Mouse (Mus musculus) intestine, embryonic 16.5 days (tissue): ENCODE measurements around the gene Spns2. TPM values are rescaled to one million over a fixed set of nuclear protein-coding genes. Genes with fewer than 3 reads are reported as not detected.

Experiments used
- ATAC-seq: fragments of 200-750 bp; cut with Nextera tagmentation; 2 replicates; pipeline ENCODE4 v1.8.0; 2017; ENCODE audit warnings: moderate TSS enrichment, moderate library complexity
- H3K27ac ChIP-seq: fragments of 300-500 bp; sonication (generic); 2 replicates; pipeline ENCODE4 v1.5.1; 2014; ENCODE audit warnings: mild to moderate bottlenecking, low read length
- H3K27me3 ChIP-seq: fragments of 300-500 bp; sonication (generic); replicated peaks from 2 replicates; pipeline ENCODE4 v1.6.1; 2014; ENCODE audit warnings: low read length, control low read depth, mixed read lengths; ENCODE audit not compliant: control insufficient read depth, insufficient read depth
- H3K36me3 ChIP-seq: fragments of 300-500 bp; sonication (generic); 2 replicates; pipeline ENCODE4 v1.6.1; 2014; ENCODE audit warnings: low read length, control low read depth; ENCODE audit not compliant: control insufficient read depth, insufficient read depth
- H3K4me1 ChIP-seq: fragments of 300-500 bp; sonication (generic); 2 replicates; pipeline ENCODE4 v1.6.1; 2014; ENCODE audit warnings: low read length, control low read depth, mixed read lengths; ENCODE audit not compliant: control insufficient read depth, insufficient read depth
- H3K4me2 ChIP-seq: fragments of 300-500 bp; sonication (generic); 2 replicates; pipeline ENCODE4 v1.6.1; 2014; ENCODE audit warnings: low read depth, low read length, control low read depth
- H3K4me3 ChIP-seq: fragments of 300-500 bp; sonication (generic); 2 replicates; pipeline ENCODE4 v1.5.1; 2014; ENCODE audit warnings: mild to moderate bottlenecking, low read length
- H3K9ac ChIP-seq: fragments of 300-500 bp; sonication (generic); 2 replicates; pipeline ENCODE4 v1.6.1; 2014; ENCODE audit warnings: low read depth, low read length
- H3K9me3 ChIP-seq: fragments of 300-500 bp; sonication (generic); 2 replicates; pipeline ENCODE4 v1.6.1; 2016; ENCODE audit warnings: low read length, control low read depth; ENCODE audit not compliant: control insufficient read depth
- WGBS: fragments of 180-500 bp; shearing (Covaris S2); extraction: QIAGEN DNeasy Blood & Tissue Kit; methylation state at CpG from one replicate; pipeline ENCODE4 v1.1.7; 2014; 5-methylcytosine and 5-hydroxymethylcytosine counted together
- polyA plus RNA-seq: library from polyadenylated mRNA; unstranded; fragments of >200 nt; fragmentation: Nextera tagmentation; extraction: Ambion mirVana; gene quantifications from 2 replicates; pipeline ENCODE4 v1.2.1, GENCODE M21; 2015

The Spns2 gene
- polyA plus RNA-seq, 1 experiment from 2014 or later: 5.9 TPM

DNA sequence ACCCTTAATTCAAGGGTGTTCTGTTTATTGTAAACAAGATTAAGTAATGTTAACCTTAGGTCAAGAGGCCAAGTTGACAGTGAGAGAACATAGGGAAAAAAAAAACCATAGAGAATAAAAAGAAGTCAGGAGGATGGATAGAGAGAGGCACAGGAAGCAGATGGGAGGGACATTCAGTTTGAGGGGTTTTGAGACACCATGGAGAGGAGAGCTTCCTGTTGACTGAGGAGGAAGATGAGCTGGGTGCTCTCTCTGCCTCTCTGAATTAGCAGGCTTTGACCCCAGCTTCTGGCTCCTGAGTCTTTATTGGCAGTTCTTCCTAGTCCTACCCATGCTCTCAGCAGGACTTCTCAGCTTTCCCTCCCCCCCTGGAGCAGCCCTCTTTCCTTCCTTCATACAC, 64.5 kb downstream of the Spns2 start:
- no peak for ATAC-seq
- Histone ChIP-seq H3K4me1 (no peaks in the 10 kb centered on the region), H3K9me3 (no peaks in the 10 kb centered on the region), H3K4me3 (no peak overlapping the region), H3K36me3 (no peaks in the 10 kb centered on the region), H3K4me2 (no peak overlapping the region), H3K27ac (no peak overlapping the region), H3K9ac (no peak overlapping the region), H3K27me3 (no peaks in the 10 kb centered on the region)

DNA sequence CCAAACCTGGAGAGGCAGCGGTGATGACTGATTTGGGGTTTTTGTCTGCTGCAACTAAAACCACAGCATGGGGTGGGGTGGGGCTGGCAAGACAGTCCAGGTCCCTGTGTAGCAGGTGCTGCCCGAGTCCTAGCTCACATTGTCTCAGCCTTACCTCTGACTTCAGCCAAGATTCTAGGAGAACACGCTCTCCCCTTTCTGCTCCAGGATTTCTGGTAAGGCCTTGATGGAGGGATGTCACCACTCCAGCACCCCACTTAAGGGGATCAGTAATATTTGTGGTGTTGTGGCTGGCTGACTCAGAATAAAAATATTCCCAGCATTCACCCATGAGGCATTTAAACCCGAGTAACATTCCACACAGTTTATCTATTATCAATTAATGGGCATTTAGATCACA, 66.0 kb downstream of the Spns2 start:
- Histone ChIP-seq H3K36me3 (no peaks in the 10 kb centered on the region), H3K4me1 (no peaks in the 10 kb centered on the region), H3K4me2 (no peak overlapping the region), H3K4me3 (no peak overlapping the region), H3K27ac (no peak overlapping the region), H3K27me3 (no peaks in the 10 kb centered on the region), H3K9me3 (no peaks in the 10 kb centered on the region), H3K9ac (no peak overlapping the region)
- 66% methylated on average over 4 of the region's 4 CpGs for WGBS
- no peak for ATAC-seq

DNA sequence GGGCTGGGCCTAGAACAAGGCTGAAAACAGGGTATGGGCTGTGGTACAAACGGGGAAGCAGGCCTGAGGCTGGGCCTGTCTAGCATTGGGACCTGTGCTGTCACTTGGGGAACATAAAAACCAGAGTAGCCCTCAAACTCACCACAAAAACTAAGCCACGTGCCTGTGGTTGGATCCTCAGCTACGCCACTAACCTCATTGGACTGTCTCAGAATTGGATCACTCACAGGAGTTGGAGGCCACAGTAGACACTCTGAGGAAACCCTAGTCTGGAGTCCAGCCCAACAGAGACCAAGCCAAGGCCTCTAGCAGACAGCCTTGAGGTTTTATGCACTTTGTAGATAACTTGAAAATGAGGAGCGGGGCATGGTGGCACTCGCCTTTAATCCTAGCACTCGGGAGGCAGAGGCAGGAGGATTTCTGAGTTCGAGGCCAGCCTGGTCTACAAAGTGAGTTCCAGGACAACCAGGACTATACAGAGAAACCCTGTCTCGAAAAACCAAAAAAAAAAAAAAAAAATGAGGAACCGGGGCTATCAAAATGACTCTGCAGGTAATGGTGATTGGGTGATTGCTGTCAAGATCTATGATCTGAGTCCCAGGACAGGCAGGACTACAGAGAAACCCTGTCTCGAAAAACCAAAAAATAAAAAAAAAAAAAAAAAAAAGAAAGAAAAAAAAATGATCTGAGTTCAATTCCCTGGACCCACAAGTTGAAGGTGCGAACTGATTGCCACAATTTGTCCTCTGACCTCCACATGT, 68.0 kb downstream of the Spns2 start:
- 87% methylated on average over 11 of the region's 11 CpGs for WGBS
- Histone ChIP-seq H3K27me3 (no peaks in the 10 kb centered on the region), H3K4me2 (no peak overlapping the region), H3K36me3 (no peaks in the 10 kb centered on the region), H3K9me3 (no peaks in the 10 kb centered on the region), H3K27ac (no peak overlapping the region), H3K9ac (no peak overlapping the region), H3K4me1 (peaks cover 4% of the 10 kb centered on the region), H3K4me3 (no peak overlapping the region)
- ATAC-seq: no peak

GRCm38 (mm10) chr11:72420460-72421122, 69.1 kb downstream of the Spns2 start:
- Histone ChIP-seq H3K27me3 (no peaks in the 10 kb centered on the region), H3K9me3 (no peaks in the 10 kb centered on the region), H3K36me3 (no peaks in the 10 kb centered on the region), H3K27ac (no peak overlapping the region), H3K9ac (no peak overlapping the region), H3K4me3 (no peak overlapping the region), H3K4me2 (no peak overlapping the region), H3K4me1 (peaks cover 4% of the 10 kb centered on the region)
- WGBS: 83% methylated on average over 6 of the region's 6 CpGs
- no peak for ATAC-seq

DNA sequence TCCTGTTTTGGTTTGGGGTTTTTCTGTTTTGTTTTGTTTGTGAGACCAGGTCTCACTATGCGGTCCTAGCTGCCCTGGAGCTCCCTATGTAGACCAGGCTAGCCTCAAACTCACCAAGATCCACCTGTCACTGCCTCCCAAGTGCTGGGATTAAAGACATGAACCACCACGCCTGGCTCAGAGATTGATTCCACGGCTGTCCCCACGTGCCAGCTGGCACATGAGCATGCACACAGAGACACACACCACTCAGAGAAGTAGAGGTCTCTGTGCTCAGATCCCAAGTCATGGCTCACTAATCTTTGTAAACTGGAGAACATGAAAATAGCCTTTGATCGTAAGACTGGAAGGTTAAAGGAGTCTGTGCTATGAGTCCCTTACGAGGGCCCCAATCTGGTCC, 70.7 kb downstream of the Spns2 start:
- no peak overlapping the region for H3K4me2 ChIP-seq
- no peaks in the 10 kb centered on the region for H3K36me3 ChIP-seq
- no peaks in the 10 kb centered on the region for H3K27me3 ChIP-seq
- peaks cover 4% of the 10 kb centered on the region for H3K4me1 ChIP-seq
- 88% methylated on average over 6 of the region's 6 CpGs for WGBS
- no peak overlapping the region for H3K4me3 ChIP-seq
- H3K9me3 ChIP-seq: no peaks in the 10 kb centered on the region
- ATAC-seq: no peak
- H3K27ac ChIP-seq: no peak overlapping the region
- H3K9ac ChIP-seq: no peak overlapping the region

DNA sequence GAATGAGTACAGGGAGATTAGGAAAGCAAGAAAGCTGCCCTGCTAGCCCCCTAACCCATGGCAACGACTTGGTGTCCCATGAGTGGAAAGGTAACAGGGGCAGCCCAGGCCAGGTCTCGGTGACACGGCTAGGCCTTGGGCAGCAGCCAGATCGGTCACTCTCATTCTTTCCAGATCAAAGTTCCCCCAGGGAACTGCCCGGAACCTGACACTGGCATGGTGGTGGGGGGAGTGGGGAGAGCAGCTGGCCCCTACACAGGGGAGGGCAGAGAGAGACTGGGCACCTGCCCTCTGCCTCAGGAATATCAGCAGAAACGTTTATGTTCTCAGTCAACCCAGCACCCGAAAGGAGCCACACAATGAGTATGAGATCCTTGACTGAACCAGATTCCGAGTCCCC, 71.5 kb downstream of the Spns2 start:
- WGBS: 56% methylated on average over 8 of the region's 8 CpGs
- no peak overlapping the region for H3K4me3 ChIP-seq
- H3K27ac ChIP-seq: no peak overlapping the region
- peaks cover 4% of the 10 kb centered on the region for H3K4me1 ChIP-seq
- no peak for ATAC-seq
- H3K9me3 ChIP-seq: no peaks in the 10 kb centered on the region
- H3K36me3 ChIP-seq: no peaks in the 10 kb centered on the region
- no peak overlapping the region for H3K4me2 ChIP-seq
- H3K27me3 ChIP-seq: no peaks in the 10 kb centered on the region
- no peak overlapping the region for H3K9ac ChIP-seq

DNA sequence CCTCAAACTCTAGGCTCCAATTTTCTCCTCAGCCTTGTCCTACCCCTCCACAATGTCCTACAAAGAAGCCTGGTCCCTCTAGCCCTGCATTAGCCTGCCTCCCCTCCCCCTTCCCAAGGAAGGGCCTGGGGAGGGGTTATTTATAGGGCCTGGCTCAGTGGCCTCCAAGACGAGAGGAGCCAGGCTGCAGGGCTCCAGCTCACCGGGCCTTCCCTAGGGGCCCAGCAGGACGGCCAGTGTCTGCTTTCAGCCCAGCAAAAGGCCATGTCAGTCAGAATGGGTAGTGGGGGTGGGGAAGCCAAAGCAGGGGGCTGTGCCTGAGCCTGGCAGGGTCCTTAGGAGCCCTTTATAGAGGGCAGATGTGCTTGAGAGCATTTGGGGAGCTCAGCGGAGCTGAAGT, 72.3 kb downstream of the Spns2 start:
- WGBS: 26% methylated on average over 4 of the region's 4 CpGs
- Histone ChIP-seq H3K36me3 (no peaks in the 10 kb centered on the region), H3K9ac (peak overlapping the region; percentile 9; the same call in 1 of the 2 replicates), H3K9me3 (no peaks in the 10 kb centered on the region), H3K27me3 (no peaks in the 10 kb centered on the region), H3K27ac (no peak overlapping the region), H3K4me2 (no peak overlapping the region), H3K4me3 (no peak overlapping the region), H3K4me1 (peaks cover 4% of the 10 kb centered on the region)
- no peak for ATAC-seq

DNA sequence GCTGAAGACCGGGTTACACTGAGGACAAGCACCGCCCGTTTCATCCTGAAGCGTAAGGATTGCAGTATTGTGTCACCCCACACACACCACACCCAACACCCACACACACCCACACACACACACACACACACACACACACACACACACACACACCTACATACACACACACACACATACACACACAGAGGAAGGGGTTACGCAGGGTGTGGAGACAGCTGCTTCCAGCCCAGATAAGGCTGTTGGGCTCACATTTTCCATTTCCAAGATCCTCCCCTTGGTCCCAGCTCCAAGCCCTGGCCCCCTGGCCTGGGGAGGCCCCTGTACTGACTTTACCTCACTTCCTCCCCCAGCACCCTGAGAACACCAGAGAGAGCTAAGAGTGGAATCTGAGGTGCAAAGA, 73.0 kb downstream of the Spns2 start:
- no peak for ATAC-seq
- no peaks in the 10 kb centered on the region for H3K27me3 ChIP-seq

DNA sequence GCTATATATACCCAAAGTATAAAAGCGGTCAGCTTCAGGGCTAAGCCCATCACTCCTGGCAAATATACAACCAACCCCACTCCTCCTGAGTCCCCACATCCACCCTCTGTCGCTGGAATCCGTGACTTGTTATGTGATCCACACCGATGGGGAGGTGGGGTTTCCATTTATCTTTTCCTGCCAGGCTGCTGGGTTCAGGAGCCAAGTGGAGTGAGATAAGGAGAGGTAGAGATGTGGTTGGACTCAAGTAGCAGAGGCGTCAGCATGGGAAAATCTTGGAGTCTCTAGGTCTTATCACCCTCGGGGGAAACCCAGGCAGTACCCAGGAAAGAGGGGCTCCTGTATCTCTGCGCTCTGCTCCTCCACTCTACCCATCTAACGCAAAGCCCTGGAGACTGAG, 74.5 kb downstream of the Spns2 start:
- WGBS: 71% methylated on average over 8 of the region's 8 CpGs
- no peak overlapping the region for H3K27ac ChIP-seq
- ATAC-seq: no peak
- no peaks in the 10 kb centered on the region for H3K36me3 ChIP-seq
- H3K4me3 ChIP-seq: no peak overlapping the region
- H3K27me3 ChIP-seq: no peaks in the 10 kb centered on the region
- peaks cover 15% of the 10 kb centered on the region for H3K4me1 ChIP-seq
- H3K9ac ChIP-seq: no peak overlapping the region
- no peaks in the 10 kb centered on the region for H3K9me3 ChIP-seq
- H3K4me2 ChIP-seq: no peak overlapping the region

More for the DNA sequence above, 73.0 kb downstream of the Spns2 start:
- Histone ChIP-seq H3K9me3 (no peaks in the 10 kb centered on the region), H3K9ac (no peak overlapping the region), H3K4me1 (peaks cover 11% of the 10 kb centered on the region), H3K4me3 (no peak overlapping the region), H3K4me2 (no peak overlapping the region), H3K36me3 (no peaks in the 10 kb centered on the region), H3K27ac (no peak overlapping the region)
- 74% methylated on average over 5 of the region's 5 CpGs for WGBS
